Mouse (Mus musculus) C2C12 (cell line): Measurements from ENCODE around the gene Gm21860. TPM values are rescaled to one million over a fixed set of nuclear protein-coding genes. Genes with fewer than 3 reads are reported as not detected.
A peak's percentile ranks its signal among the peaks of the same experiment; 100 is the strongest.
"Not testable (repeated sequence)": the region's sequence is repeated elsewhere in the genome, so short reads cannot be mapped to it uniquely, and the experiment has no call there.

ENCODE experiments used
- H3K27me3 ChIP-seq: one replicate; pipeline ENCODE4 v1.6.1; 2011; ENCODE audit not compliant: control insufficient read depth, insufficient read depth, insufficient read length
- H3K36me3 ChIP-seq: one replicate; pipeline ENCODE4 v1.6.1; 2011; ENCODE audit not compliant: control insufficient read depth, insufficient read depth
- H3K4me3 ChIP-seq: one replicate; pipeline ENCODE4 v1.5.1; 2011; ENCODE audit warnings: mild to moderate bottlenecking, control low read depth; ENCODE audit not compliant: poor library complexity, insufficient read depth, severe bottlenecking
- H3K79me2 ChIP-seq: one replicate; pipeline ENCODE4 v1.6.1; 2011; ENCODE audit not compliant: control insufficient read depth, insufficient read depth
- H3K79me3 ChIP-seq: one replicate; pipeline ENCODE4 v1.6.1; 2011; ENCODE audit warnings: low read depth, control low read depth
- H3ac ChIP-seq: one replicate; pipeline ENCODE3; 2011; ENCODE audit warnings: low read depth; ENCODE audit not compliant: control insufficient read depth, insufficient read length
- MYOG ChIP-seq: IDR thresholded peaks from one replicate; pipeline ENCODE4 v1.6.1; 2011; ENCODE audit not compliant: control insufficient read depth, insufficient read length; ENCODE audit errors: extremely low read depth
- long read RNA-seq, 2 experiments: library from polyadenylated mRNA; unstranded; transcript quantifications; one replicate each; pipeline ENCODE4 v2.0.0; 2019 to 2020
- polyA plus RNA-seq: library from polyadenylated mRNA; unstranded; fragments of >200 nt; fragmentation: generic; extraction: Trizol; gene quantifications from one replicate; pipeline ENCODE4 v1.2.1, GENCODE M21; 2012; ENCODE audit warnings: missing spikeins

The Gm21860 gene
- polyA plus RNA-seq: not detected
- long read RNA-seq, experiment 1: 0 reads
- long read RNA-seq, experiment 2: 0 reads

- not testable (repeated sequence) for H3K36me3 ChIP-seq, H3K79me2 ChIP-seq, H3K4me3 ChIP-seq
Measured at GRCm38 (mm10) chrY:90754721-90755120, at the start of gene Gm21860. Gm21860 (minus strand) TSS chrY:90754821.

GRCm38 (mm10) chrY:90784438-90784837 is 29.8 kb upstream of the Gm21860 start, which contains the start of gene Gm47283:
Gm47283 (plus strand) TSS chrY:90784738.
- not testable (repeated sequence) for H3K36me3 ChIP-seq, H3K27me3 ChIP-seq, H3K4me3 ChIP-seq, H3K79me2 ChIP-seq, H3K79me3 ChIP-seq, H3ac ChIP-seq

More at GRCm38 (mm10) chrY:90754721-90755120, at the start of gene Gm21860:
- not testable (repeated sequence) for H3ac ChIP-seq, H3K79me3 ChIP-seq, H3K27me3 ChIP-seq

- not testable (repeated sequence) for H3K27me3 ChIP-seq, H3K79me2 ChIP-seq, H3K79me3 ChIP-seq, H3ac ChIP-seq, H3K4me3 ChIP-seq, H3K36me3 ChIP-seq
Measured at GRCm38 (mm10) chrY:90745256-90745655, 9.4 kb downstream of the Gm21860 start.

GRCm38 (mm10) chrY:90744381-90744981 is 10.1 kb downstream of the Gm21860 start:
- H3K79me3 ChIP-seq, H3K36me3 ChIP-seq, H3K27me3 ChIP-seq, H3ac ChIP-seq, H3K79me2 ChIP-seq: not testable (repeated sequence)
- H3K4me3 ChIP-seq: peak overlapping the region; percentile 16

- Histone ChIP-seq H3K79me3 (no peaks in the 10 kb centered on the region), H3K79me2 (no peaks in the 10 kb centered on the region), H3K27me3 (no peaks in the 10 kb centered on the region), H3K36me3 (peaks cover 13% of the 10 kb centered on the region), H3K4me3 (no peak overlapping the region), H3ac (no peak overlapping the region)
- no peak for TF ChIP-seq MYOG
Measured at GRCm38 (mm10) chrY:90743811-90744220, 10.8 kb downstream of the Gm21860 start.

- not testable (repeated sequence) for H3K4me3 ChIP-seq, H3ac ChIP-seq, H3K79me2 ChIP-seq, H3K79me3 ChIP-seq, H3K27me3 ChIP-seq
- H3K36me3 ChIP-seq: peaks cover 17% of the 10 kb centered on the region
Measured at GRCm38 (mm10) chrY:90743053-90743810, 11.4 kb downstream of the Gm21860 start.

- not testable (repeated sequence) for H3K4me3 ChIP-seq, H3K27me3 ChIP-seq, H3ac ChIP-seq, H3K79me2 ChIP-seq, H3K79me3 ChIP-seq
- H3K36me3 ChIP-seq: peaks cover 22% of the 10 kb centered on the region
Measured at GRCm38 (mm10) chrY:90742261-90743052, 12.2 kb downstream of the Gm21860 start.

GRCm38 (mm10) chrY:90741452-90742260 is 13.0 kb downstream of the Gm21860 start:
- not testable (repeated sequence) for H3K79me3 ChIP-seq, H3K79me2 ChIP-seq, H3K27me3 ChIP-seq, H3ac ChIP-seq
- Histone ChIP-seq H3K36me3 (peaks cover 22% of the 10 kb centered on the region), H3K4me3 (peak overlapping the region; percentile 16)

- H3K79me3 ChIP-seq, H3K4me3 ChIP-seq, H3K79me2 ChIP-seq, H3K27me3 ChIP-seq, H3ac ChIP-seq: not testable (repeated sequence)
- H3K36me3 ChIP-seq: peaks cover 22% of the 10 kb centered on the region
Measured at GRCm38 (mm10) chrY:90741006-90741405, 13.6 kb downstream of the Gm21860 start.
